Mouse (Mus musculus): Measurements from ENCODE around the gene Fam184a. TPM values are rescaled to one million over a fixed set of nuclear protein-coding genes. Genes with fewer than 3 reads are reported as not detected.
"Not testable (repeated sequence)": the region's sequence is repeated elsewhere in the genome, so short reads cannot be mapped to it uniquely, and the experiment has no call there.

The Fam184a gene
- total RNA-seq, 2 experiments from 2014 or later = 21.1 to 22.9 TPM

DNA sequence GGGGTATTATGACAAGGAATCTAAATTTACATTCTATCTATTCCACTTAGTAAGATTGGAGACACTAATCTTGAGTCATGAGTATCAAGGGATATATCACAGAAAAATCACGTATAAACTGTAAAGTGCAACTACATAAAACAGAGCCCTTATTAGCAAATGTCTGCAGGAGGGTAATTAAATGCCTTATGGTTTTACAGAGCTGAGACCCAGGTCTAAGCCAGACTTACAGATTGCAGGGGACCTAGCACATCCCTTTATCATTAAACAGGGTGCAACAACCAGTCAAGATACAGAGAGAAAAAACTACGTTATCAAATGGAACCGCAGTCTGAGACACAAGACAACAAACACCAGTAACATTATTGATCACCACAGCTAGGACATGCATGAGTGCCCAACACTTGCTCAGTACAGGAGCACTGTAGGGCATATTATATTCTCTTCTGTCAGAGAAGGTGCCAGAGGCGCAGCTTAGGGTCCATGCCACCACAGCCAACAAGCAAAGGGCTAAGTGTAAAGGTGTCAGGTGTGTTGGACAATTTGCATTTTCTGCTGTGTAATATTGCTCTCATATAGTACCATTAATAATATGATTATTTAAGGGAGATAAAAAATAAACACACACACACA, 61.9 kb downstream of the Fam184a start:
- no peak for DNase-seq

- no peak for DNase-seq
Measured at GRCm38 (mm10) chr10:53688533-53688932, 62.4 kb downstream of the Fam184a start.

- DNase-seq = no peak
Measured at GRCm38 (mm10) chr10:53687888-53688287, 63.0 kb downstream of the Fam184a start.

- DNase-seq = no peak
Measured at GRCm38 (mm10) chr10:53685806-53686205, 65.1 kb downstream of the Fam184a start.

DNA sequence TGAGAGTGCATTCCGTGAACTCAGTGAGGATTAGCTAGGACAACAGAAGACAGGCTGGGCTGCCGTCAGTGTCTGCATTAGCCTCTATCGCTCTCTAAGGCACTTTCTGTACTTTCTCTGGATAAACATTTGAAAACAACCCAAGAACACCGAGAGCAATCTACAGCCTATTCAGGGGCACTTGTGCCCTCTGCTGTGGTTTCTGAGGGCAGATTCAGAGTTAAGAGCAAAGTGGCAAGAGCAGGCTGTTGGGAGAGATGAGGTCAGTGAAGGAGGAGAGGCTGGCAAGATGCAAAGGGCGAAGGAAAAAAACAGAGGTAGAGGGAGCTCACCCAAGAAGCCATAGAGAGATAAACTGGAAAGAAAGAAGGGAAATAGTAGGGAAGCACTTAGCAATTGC, 67.7 kb downstream of the Fam184a start:
- no peak for DNase-seq

GRCm38 (mm10) chr10:53679690-53680557, 71.0 kb downstream of the Fam184a start:
- DNase-seq = no peak

DNA sequence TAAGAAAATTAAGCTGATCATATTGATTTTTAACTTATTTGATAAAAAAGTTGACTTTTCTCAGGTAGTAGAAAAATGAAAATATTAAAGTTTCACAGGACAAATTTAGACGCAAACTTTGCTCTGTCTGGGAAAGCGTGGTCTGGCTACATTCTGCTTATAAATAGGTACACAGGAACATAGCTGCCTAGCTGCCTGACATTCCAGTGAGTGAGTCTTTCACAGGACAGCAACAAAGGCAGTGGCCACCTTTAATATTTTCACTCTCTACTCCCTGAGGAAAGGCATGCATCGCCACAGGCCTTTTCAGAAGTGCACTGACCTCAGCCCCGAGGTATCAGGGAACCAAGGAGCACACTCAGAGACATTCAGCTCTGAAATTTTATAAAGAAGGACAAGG, 89.1 kb downstream of the Fam184a start:
- DNase-seq = no peak

DNA sequence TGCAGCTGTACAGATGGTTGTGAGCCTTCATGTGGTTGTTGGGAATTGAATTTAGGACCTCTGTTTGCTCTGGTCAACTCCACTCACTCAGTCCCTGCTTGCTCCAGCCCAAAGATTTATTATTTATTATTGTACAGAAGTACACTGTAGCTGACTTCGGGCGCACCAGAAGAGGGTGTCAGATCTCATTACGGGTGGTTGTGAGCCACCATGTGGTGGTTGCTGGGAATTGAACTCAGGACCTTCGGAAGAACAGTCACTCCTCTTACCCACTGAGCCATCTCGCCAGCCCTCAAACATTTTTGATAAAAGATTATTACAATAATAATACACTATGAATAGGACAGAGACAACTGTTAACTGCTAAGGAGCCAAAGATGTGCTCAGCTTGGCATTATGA, 96.7 kb downstream of the Fam184a start:
- DNase-seq = not testable (repeated sequence)

DNA sequence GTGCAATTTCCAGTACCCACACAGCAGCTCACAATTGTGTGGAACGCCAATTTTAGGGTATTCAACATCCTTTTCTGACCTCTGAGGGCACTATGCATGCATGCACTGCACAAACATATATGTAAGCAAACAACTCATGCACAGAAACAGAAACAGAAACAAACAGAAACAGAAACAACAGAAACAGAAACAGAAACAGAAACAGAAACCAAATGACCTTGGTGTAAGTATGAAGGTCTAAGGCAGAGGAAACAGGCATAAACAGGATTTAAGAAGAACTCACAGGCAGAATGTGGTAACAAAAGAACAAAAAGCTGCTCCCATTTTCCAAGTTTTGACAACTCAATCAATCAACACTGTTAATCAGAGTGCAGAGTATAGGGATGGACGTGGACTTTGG, 100.2 kb downstream of the Fam184a start:
- no peak for DNase-seq

GRCm38 (mm10) chr10:53641507-53641906, 109.4 kb downstream of the Fam184a start:
- peak; percentile 10 to 32 for DNase-seq

DNA sequence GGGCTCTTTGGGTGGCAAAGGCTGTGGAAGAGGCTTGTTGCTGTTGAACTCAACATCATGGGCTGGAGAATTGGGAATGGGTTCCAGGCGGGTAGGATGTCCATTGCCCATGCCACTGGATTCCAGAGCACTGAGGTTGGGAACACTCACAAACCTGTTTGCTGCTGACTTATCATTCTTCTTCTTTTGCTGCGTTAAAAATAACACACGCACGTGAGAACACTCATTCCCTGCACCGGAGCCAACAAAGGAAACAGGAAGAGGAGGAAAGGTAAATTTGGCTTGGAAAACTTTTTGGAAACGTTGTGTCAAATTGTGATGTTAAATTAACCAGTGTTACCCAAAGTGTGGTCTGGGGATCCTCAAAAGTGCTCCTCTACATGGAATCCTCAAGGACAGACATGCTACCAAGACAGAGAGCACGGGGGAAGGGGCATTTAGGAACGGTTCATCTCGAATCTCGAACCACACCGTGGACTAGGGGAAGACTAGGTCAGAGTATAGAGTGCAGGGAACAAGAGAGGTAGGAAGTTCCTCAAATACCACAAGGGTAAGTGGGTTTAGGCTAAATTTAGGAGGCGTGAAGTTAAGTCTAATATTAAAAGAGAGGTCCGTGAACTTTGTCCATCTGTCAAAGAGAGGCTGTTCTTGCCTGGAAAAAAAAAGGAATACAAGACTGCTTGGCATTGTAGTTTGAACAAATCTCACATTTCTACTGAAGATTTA, 115.5 kb downstream of the Fam184a start:
- no peak for DNase-seq

- no peak for DNase-seq
Measured at GRCm38 (mm10) chr10:53634160-53634559, 116.8 kb downstream of the Fam184a start.

GRCm38 (mm10) chr10:53630339-53630738, 120.6 kb downstream of the Fam184a start, which contains the start of gene Mcm9:
Gene Mcm9, minus strand, starts transcription at chr10:53630439.
- not testable (repeated sequence) for DNase-seq

DNA sequence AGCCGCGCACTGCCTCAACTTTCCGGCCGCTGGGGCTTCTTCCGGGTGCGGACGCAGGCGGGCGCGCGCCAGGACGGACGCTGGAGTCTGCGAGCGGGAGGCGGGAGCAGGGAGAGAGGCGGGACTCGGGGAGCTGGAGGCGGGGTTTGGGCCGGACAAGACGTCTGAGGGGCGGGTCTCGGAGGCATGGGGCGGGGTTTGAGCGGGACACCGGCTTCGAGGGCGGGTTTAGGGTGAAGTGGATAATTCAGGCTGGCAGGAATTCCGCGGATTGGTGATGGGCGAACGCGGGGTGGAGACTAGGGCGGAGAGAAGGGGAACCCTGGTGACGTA, 121.0 kb downstream of the Fam184a start:
- peak; percentile 95 for DNase-seq

DNA sequence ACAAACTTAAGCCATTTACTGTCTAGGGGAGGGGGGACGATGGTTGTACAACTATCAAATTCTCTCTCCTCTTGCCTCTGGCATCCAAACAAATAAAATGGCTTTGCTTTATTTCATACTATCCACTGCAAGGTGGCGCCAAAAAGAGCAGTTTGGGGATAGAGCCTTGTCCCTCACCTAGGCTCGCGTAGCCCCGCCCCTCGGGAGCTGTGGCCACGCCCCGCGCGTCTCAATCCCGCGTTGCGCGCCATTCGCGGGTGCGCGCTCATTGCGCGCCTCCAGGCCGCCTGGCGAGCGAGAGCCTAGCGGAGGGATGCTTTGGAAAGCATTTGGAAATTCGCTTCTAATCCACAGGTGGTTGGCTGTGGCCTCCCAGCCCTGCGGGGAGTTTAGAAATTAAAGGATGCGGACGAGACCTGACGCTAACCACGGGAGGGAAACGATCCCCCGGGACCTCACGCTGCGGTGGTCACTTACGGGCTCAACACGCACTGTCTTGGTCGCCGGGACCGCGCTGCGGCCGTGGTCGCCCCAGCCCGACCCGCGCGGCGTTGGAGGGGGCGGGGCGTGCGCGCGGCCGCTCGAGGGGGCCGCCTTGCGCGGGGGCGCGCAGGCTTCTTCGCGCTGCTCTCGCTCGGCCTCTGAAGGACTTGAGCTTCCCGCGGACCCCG, 121.5 kb downstream of the Fam184a start:
- DNase-seq = peak; percentile 85 to 88

GRCm38 (mm10) chr10:53615850-53616616, 134.9 kb downstream of the Fam184a start:
- DNase-seq = no peak

GRCm38 (mm10) chr10:53613955-53614354, 137.0 kb downstream of the Fam184a start:
- DNase-seq = no peak

DNA sequence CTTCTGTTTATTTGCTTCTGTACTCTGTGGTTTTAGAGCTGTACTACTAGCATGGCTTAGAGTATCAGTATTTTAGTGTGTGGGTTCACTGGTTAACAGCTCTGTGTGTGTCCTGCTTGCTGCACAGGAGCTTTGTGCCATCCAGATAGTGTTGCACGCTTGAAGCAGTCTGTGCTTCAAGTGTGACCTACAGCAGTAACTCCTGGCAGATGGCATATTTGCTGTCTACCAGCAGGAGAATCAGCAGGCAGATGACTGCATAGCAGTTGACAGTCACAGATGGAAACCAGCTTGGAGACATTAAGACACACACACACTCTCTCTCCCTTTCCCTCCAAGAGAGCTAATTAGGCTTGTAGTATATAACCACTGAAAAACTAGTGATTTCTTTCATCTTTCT, 138.8 kb downstream of the Fam184a start:
- peak; percentile 57 to 62 for DNase-seq

GRCm38 (mm10) chr10:53608274-53608673, 142.6 kb downstream of the Fam184a start:
- DNase-seq = no peak

DNA sequence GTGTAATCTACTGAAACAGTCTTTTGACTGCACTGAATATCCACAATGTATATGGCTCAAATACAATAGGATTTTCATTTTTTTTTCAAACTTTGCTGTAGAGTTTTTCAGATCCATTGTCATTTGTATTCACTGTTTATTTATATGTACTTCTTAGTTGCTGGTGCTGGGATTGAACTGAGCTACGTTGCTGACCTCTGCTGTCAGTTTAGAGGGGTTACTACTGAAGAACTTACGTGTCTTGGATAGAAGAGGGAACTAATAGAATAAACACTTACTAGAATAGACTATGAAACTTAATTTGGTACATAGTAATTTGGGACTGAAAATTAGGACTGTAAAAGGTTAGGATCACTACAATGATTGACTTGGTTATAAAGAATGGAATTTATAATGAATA, 145.6 kb downstream of the Fam184a start:
- DNase-seq = no peak

DNA sequence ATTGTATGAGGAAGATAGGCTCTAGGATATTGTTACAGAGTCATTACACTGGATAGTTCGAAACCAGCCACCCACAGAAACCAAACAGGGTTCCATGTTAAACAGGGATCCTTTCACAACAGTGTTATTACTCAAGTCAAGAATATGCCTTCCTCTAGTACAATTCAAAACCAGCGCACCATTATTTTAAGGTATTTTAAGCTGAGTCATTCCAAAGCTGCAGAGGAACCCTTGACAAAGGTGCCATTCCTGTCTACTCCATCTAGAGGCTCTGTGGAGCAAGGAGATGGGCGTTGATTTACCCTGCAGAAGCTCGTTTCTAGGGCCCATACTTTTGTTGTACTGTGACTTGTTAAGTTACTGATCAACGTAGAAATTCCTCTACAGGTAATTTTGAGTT, 152.1 kb downstream of the Fam184a start:
- no peak for DNase-seq
